Mouse (Mus musculus): ENCODE data around the gene Rtl4.

The Rtl4 gene

GRCm38 (mm10) chrX:144688207-144689118, at the start of gene Rtl4:
Rtl4 (plus strand) TSS chrX:144688907.
- DNase-seq (ENCODE audit: low spot score): no peak

DNA sequence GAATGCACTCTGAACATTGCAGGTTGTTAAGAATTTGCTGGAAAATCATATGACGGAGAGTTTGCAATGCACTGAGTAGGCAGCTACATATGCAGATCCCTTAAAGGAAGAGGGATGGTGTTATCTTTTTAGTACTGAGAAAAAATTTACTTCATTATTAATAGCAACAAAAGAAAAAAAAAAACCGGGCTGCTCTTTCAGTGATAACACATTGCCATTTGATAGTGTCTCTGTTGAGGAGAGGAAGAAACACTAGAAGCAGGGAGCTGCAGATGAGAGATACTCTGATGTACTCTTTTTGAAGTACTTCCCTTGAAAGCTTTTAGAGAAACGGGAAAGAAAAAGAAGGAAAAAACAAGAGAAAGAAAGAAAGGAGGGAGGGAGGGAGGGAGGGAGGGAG, 44.0 kb upstream of the Rtl4 start:
- DNase-seq (ENCODE audit: low spot score): no peak

DNA sequence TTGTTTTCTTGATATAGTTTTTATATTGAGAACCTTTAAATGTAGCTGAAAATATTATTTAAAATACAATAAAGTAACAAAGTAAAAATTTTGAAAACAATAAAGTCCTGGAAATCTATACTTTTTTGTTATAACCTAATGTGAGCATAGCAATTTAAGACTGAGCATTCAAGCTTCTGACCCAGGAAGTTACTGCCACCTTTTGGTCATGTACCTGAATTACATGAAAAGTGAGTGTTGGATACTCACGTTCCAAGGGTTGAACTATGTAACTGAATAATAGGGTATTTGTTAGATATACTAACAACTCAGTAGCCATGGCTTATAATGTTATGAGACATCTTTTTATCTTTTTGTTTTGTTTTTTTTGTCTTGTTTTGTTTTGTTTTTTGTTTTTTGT, 43.3 kb upstream of the Rtl4 start:
- no peak for DNase-seq (ENCODE audit: low spot score)

DNA sequence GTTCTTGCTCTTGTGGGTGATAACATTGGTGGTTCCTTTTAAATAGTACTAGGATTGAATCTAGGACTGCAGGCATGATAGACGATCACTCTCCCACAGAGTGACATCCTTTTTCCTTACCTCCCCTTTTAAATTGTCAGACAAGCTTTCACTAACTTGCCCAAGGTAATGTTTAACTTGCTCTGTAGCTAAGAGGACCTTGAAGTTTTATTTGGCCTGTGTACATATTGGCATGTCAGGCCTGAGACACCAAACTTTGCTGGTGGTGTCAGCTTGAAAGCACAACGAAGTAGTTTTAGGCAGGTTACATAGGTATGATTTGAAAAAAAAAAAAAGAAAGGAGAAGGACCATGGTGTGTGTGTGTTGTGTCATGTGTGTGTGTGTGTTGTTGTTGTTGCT, 36.5 kb upstream of the Rtl4 start:
- no peak for DNase-seq (ENCODE audit: low spot score)

DNA sequence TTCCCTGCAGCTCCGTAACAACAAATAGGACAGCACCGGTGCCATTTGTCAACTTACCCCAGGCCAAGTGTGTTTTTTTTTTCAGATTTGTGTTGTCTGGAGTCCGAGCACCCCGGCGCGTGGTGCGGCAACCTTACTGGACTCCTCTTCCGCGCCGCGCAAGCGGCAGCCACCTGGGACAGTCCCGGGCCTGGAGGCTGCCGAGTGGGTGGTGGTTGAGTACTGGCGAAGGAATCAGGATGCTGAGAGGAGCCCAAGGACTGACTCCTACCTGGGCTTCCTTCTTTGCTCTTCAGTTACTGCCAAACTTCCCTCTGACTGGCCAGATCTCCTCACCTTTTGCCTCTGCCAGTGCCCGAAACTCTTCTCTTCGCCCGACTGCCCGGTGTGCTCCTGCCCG, 965 bp upstream of the Rtl4 start:
- DNase-seq (ENCODE audit: low spot score): no peak

- no peak for DNase-seq (ENCODE audit: low spot score)
Observed at GRCm38 (mm10) chrX:144688142-144688206, 733 bp upstream of the Rtl4 start, which contains the start of gene Trpc5. Trpc5 (minus strand) TSS chrX:144688180.

DNA sequence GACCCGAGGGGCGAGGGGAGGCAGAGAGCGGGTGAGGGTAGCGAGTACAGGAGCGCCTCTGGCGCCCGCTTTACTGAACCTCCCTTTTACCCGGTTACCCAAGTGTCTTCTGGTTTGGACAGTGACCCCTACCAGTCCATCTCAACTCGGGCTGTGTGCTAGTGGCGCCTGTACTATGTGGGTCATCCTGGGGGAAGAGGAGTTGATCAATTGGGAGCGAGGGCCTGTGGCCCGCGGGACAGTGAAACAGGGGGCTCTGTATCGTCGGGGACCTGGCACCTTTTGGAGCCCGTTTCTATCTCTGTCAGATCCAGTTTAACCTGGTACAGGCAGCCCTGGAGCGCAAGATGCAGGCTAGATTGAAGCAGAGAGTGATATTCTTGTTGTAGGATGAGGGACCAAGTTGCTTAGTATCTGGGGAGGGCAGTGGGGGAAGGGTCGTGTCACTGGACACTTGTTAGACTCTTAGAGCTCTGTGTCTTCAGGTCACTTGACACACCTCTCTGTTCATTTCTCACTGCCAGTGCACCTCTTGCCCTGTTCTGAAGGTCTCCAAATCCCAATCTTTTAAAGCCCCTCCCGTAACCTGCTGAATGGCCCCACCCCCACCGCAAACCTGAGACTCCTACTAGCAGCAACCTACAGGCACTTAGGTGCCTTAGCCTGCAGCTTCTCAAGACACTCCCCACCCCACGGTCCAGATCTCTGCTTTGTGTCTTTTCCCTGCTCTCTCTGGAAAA, 582 bp downstream of the Rtl4 start:
- DNase-seq (ENCODE audit: low spot score): no peak

GRCm38 (mm10) chrX:144689859-144690181, 1.1 kb downstream of the Rtl4 start:
- no peak for DNase-seq (ENCODE audit: low spot score)

- DNase-seq (ENCODE audit: low spot score): no peak
Observed at GRCm38 (mm10) chrX:144716330-144716729, 27.6 kb downstream of the Rtl4 start.

DNA sequence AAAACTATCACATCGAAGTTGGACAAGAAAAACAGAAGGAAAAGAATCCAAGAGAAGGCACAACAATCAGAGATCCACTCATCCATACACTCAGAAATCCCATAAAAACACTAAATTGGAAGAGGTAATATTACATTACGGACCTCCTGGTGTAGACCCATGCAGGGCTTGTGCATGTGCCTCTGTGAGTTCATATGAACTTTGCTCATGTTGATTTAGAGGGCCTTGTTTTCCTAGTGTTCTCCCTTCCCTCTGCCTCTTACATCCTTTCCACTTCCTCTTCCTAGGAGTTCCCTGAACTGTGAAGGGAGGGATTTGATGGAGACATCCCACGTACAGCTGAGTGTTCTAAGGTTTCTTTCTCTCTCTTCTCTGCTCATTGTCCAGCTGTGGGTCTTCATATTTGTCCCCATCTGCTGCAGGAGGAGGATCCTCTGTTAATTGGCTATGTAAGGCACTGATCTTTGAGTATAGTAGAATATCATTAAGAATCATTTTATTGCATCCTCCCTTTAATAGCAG, 58.9 kb downstream of the Rtl4 start:
- no peak for DNase-seq (ENCODE audit: low spot score)

GRCm38 (mm10) chrX:144986980-144987379, 298.3 kb downstream of the Rtl4 start:
- DNase-seq (ENCODE audit: low spot score): no peak

DNA sequence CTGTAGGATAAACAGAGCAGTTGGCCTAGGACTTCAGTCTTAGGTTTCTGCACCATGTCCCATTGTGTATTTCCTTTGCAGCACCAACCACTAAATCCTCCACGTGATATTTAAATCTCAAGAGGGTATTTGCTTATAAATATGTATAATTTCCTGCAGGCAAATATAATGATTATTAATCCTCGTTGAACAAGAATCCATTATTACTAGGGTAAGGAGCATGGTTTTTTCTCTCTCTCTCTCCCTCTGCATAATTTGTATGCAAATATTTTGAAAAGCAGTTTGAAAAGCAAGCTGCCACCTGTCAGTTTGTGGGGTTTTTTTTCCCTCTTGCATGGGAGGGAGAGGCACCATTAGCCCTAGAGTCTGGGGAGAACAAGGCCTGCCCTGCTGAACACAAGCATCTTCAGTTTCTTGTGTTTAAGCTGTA, 376.8 kb downstream of the Rtl4 start:
- no peak for DNase-seq (ENCODE audit: low spot score)

DNA sequence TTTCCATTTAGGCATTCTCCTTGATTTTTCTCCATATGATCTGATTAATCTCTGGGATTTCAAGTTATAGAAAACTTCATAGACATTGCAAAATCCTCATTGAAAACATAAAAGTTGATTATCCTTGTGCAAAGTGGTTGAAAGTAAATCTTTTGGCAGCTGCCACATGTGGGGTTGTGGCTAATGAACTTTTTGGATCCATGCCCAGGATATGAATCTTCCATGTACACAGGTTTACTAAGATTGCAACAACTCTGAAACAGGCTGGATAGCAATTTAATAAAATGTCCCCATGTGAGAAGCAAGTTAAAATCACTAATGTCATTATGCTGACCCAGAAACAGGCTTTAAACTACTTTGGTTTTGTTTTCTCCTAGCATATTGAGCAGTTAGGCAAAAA, 401.1 kb downstream of the Rtl4 start:
- no peak for DNase-seq (ENCODE audit: low spot score)

GRCm38 (mm10) chrX:145090360-145090759, 401.7 kb downstream of the Rtl4 start:
- no peak for DNase-seq (ENCODE audit: low spot score)

DNA sequence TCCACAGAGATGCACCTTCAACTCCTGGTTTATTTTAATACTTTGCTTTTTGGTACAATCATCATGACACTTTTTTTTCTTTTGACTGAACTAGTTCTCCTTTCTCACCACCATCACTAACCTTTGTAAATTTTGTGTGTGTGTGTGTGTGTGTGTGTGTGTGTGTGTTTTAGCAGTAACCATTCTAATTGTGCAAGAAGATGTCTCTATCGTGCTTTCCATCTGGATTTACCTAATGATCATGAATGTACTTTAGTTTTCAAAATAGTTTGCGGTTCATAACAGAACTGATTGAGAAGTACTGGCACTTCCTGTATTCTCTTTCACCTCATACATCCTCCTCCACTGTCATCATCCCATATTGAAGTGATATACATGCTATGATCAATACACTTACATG, 402.3 kb downstream of the Rtl4 start:
- no peak for DNase-seq (ENCODE audit: low spot score)

Data from ovary, postnatal 10 days (tissue).